Mouse (Mus musculus) kidney, adult 2 months (tissue): ENCODE results near the gene Gpr18. TPM values are rescaled to one million over a fixed set of nuclear protein-coding genes. Genes with fewer than 3 reads are reported as not detected.

Experiments used
- DNase-seq: peaks from one replicate; pipeline ENCODE4 v3.0.0; 2021
- H3K27ac ChIP-seq: fragments of 200-500 bp; 2 replicates; pipeline ENCODE4 v1.5.1; 2012; ENCODE audit warnings: low read depth, low read length, control low read depth, inconsistent platforms; ENCODE audit not compliant: insufficient read depth
- H3K27me3 ChIP-seq: fragments of 200-500 bp; replicated peaks from 2 replicates; pipeline ENCODE4 v1.6.1; 2012; ENCODE audit warnings: mild to moderate bottlenecking, moderate library complexity, low read length, inconsistent platforms; ENCODE audit not compliant: control insufficient read depth, insufficient read depth
- H3K36me3 ChIP-seq: fragments of 200-500 bp; 2 replicates; pipeline ENCODE4 v1.6.1; 2012; ENCODE audit warnings: mild to moderate bottlenecking, moderate library complexity, low read length, inconsistent platforms; ENCODE audit not compliant: control insufficient read depth, insufficient read depth
- H3K4me1 ChIP-seq: fragments of 200-500 bp; 2 replicates; pipeline ENCODE4 v1.6.1; 2011; ENCODE audit warnings: low read length; ENCODE audit not compliant: control insufficient read depth, insufficient read depth
- H3K4me3 ChIP-seq: fragments of 200-500 bp; 2 replicates; pipeline ENCODE4 v1.5.1; 2011; ENCODE audit warnings: mild to moderate bottlenecking, low read depth, low read length, control low read depth; ENCODE audit not compliant: insufficient read depth
- CTCF ChIP-seq: fragments of 200-500 bp; conservative IDR thresholded peaks from 2 replicates; pipeline ENCODE4 v1.5.1; 2011; ENCODE audit warnings: low read depth, mild to moderate bottlenecking, control low read depth, low read length, moderate library complexity, mixed read lengths; ENCODE audit not compliant: insufficient read depth, insufficient read length
- POLR2A ChIP-seq: fragments of 200-500 bp; IDR thresholded peaks from one replicate; pipeline ENCODE4 v1.6.1; 2011; ENCODE audit warnings: low read depth, low read length, control low read depth
- WGBS: fragments of 180-500 bp; shearing (Covaris S2); methylation state at CpG from one replicate; pipeline ENCODE4 v1.1.7; 2018; 5-methylcytosine and 5-hydroxymethylcytosine counted together
- polyA plus RNA-seq: library from polyadenylated mRNA; depleted of rRNA; stranded (reverse); fragments of >200 nt; gene quantifications from 2 replicates; pipeline ENCODE4 v1.2.3, GENCODE M21; 2012; rRNA removed

The Gpr18 gene
- polyA plus RNA-seq, result 0.83 and 3.5 TPM in 2 replicates

GRCm38 (mm10) chr14:121915621-121916020, at the start of gene Gpr18:
Gene Gpr18, minus strand, starts transcription at chr14:121915781.
- Histone ChIP-seq H3K4me1 (peaks cover 4% of the 10 kb centered on the region), H3K27ac (no peak within 1 kb of the TSS), H3K36me3 (no peaks in the 10 kb centered on the region; the same call in 1 of the 2 replicates), H3K27me3 (no peaks in the 10 kb centered on the region), H3K4me3 (no peak within 1 kb of the TSS)
- no peak for DNase-seq
- WGBS, result 54% methylated on average over 8 of the region's 8 CpGs
- TF ChIP-seq CTCF, result no peak
- no peak for TF ChIP-seq POLR2A

GRCm38 (mm10) chr14:121964990-121965389, 49.4 kb upstream of the Gpr18 start, which contains the start of gene Gpr183:
Gene Gpr183, minus strand, starts transcription at chr14:121965195.
- Histone ChIP-seq H3K4me3 (no peak within 1 kb of the TSS), H3K27ac (no peak within 1 kb of the TSS), H3K27me3 (no peaks in the 10 kb centered on the region), H3K4me1 (peaks cover 3% of the 10 kb centered on the region; the same call in 1 of the 2 replicates), H3K36me3 (no peaks in the 10 kb centered on the region)
- TF ChIP-seq CTCF (no peak), POLR2A (no peak)
- 63% methylated on average over 6 of the region's 6 CpGs for WGBS
- DNase-seq, result no peak

GRCm38 (mm10) chr14:121963942-121964335, 48.4 kb upstream of the Gpr18 start:
- Histone ChIP-seq H3K27ac (no peak overlapping the region), H3K4me1 (peaks cover 3% of the 10 kb centered on the region; the same call in 1 of the 2 replicates), H3K36me3 (no peaks in the 10 kb centered on the region), H3K4me3 (no peak overlapping the region), H3K27me3 (no peaks in the 10 kb centered on the region)
- no peak for DNase-seq
- WGBS, result 46% methylated on average over 4 of the region's 4 CpGs
- TF ChIP-seq POLR2A (no peak), CTCF (no peak)

GRCm38 (mm10) chr14:121963251-121963941, 47.8 kb upstream of the Gpr18 start:
- DNase-seq, result no peak
- no peak overlapping the region for H3K27ac ChIP-seq
- H3K4me3 ChIP-seq, result no peak overlapping the region
- WGBS, result 54% methylated on average over 9 of the region's 9 CpGs
- no peaks in the 10 kb centered on the region for H3K27me3 ChIP-seq
- TF ChIP-seq CTCF (no peak), POLR2A (no peak)
- no peaks in the 10 kb centered on the region for H3K36me3 ChIP-seq
- peaks cover 3% of the 10 kb centered on the region; the same call in 1 of the 2 replicates for H3K4me1 ChIP-seq

GRCm38 (mm10) chr14:121962128-121962890, 46.7 kb upstream of the Gpr18 start:
- Histone ChIP-seq H3K36me3 (no peaks in the 10 kb centered on the region), H3K4me3 (no peak overlapping the region), H3K4me1 (peaks cover 3% of the 10 kb centered on the region; the same call in 1 of the 2 replicates), H3K27ac (no peak overlapping the region; the same call in 1 of the 2 replicates), H3K27me3 (no peaks in the 10 kb centered on the region)
- TF ChIP-seq CTCF, result no peak
- TF ChIP-seq POLR2A, result no peak
- DNase-seq, result no peak
- 61% methylated on average over 14 of the region's 14 CpGs for WGBS

- H3K36me3 ChIP-seq, result no peaks in the 10 kb centered on the region
- no peak for TF ChIP-seq POLR2A
- TF ChIP-seq CTCF, result no peak
- H3K27me3 ChIP-seq, result no peaks in the 10 kb centered on the region
- 66% methylated on average over 12 of the region's 12 CpGs for WGBS
- no peak for DNase-seq
- no peak overlapping the region for H3K27ac ChIP-seq
- peaks cover 3% of the 10 kb centered on the region; the same call in 1 of the 2 replicates for H3K4me1 ChIP-seq
- no peak overlapping the region for H3K4me3 ChIP-seq
Observed at GRCm38 (mm10) chr14:121961496-121962127, 46.0 kb upstream of the Gpr18 start.
